Mouse (Mus musculus): Measurements from ENCODE around the gene Rhox4c. TPM values are rescaled to one million over a fixed set of nuclear protein-coding genes. Genes with fewer than 3 reads are reported as not detected.
"Not testable (repeated sequence)": the region's sequence is repeated elsewhere in the genome, so short reads cannot be mapped to it uniquely, and the experiment has no call there.

The Rhox4c gene
- total RNA-seq (2021): not detected
- long read RNA-seq, experiment 1: 0 reads
- long read RNA-seq, experiment 2: 0 reads

- DNase-seq: not testable (repeated sequence)
Observed at GRCm38 (mm10) chrX:37480037-37480436, at the start of gene Rhox4c. Gene Rhox4c (plus strand): TSS chrX:37480337.

GRCm38 (mm10) chrX:37432194-37432593, 47.9 kb upstream of the Rhox4c start, which contains the start of gene Rhox4b:
Gene Rhox4b (plus strand): TSS chrX:37432494.
- DNase-seq: not testable (repeated sequence)

- not testable (repeated sequence) for DNase-seq
Observed at GRCm38 (mm10) chrX:37453380-37453779, 26.8 kb upstream of the Rhox4c start, which contains the start of gene Rhox2c. Gene Rhox2c (plus strand): TSS chrX:37453680.

GRCm38 (mm10) chrX:37458285-37458684, 21.9 kb upstream of the Rhox4c start, which contains the start of gene Rhox3c:
Gene Rhox3c (plus strand): TSS chrX:37458585.
- not testable (repeated sequence) for DNase-seq

- not testable (repeated sequence) for DNase-seq
Observed at GRCm38 (mm10) chrX:37514059-37514458, 33.9 kb downstream of the Rhox4c start, which contains the start of gene Rhox4d. Gene Rhox4d (plus strand): TSS chrX:37514359.

- DNase-seq: not testable (repeated sequence)
Observed at GRCm38 (mm10) chrX:37530152-37530551, 50.0 kb downstream of the Rhox4c start, which contains the start of gene Rhox2e. Gene Rhox2e (plus strand): TSS chrX:37530452.

Other genes with a start within 250 kb of the Rhox4c start
- gene Rhox2a, start 235.4 kb upstream of the Rhox4c start, total RNA-seq (2021): not detected
- not detected for gene Rhox3a, start 230.4 kb upstream of the Rhox4c start, total RNA-seq (2021)
- gene Rhox4a, start 215.0 kb upstream of the Rhox4c start, total RNA-seq (2021): not detected
- not detected for gene Rhox3a2, start 100.3 kb upstream of the Rhox4c start, total RNA-seq (2021)
- not detected for gene Rhox4a2, start 89.5 kb upstream of the Rhox4c start, total RNA-seq (2021)
- not detected for gene Rhox2b, start 68.3 kb upstream of the Rhox4c start, total RNA-seq (2021)
- gene Rhox4b, start 47.8 kb upstream of the Rhox4c start, total RNA-seq (2021): not detected
- not detected for gene Rhox2c, start 26.7 kb upstream of the Rhox4c start, total RNA-seq (2021)
- not detected for gene Rhox3c, start 21.8 kb upstream of the Rhox4c start, total RNA-seq (2021)
- gene Rhox2d, start 13.1 kb downstream of the Rhox4c start, total RNA-seq (2021): not detected
- gene Rhox4d, start 34.0 kb downstream of the Rhox4c start, total RNA-seq (2021): not detected
- not detected for gene Rhox2e, start 50.1 kb downstream of the Rhox4c start, total RNA-seq (2021)
- not detected for gene Rhox3e, start 61.7 kb downstream of the Rhox4c start, total RNA-seq (2021)
- not detected for gene Rhox4e, start 77.1 kb downstream of the Rhox4c start, total RNA-seq (2021)
- gene Rhox2f, start 91.1 kb downstream of the Rhox4c start, total RNA-seq (2021): not detected
- not detected for gene Rhox3f, start 100.7 kb downstream of the Rhox4c start, total RNA-seq (2021)
- not detected for gene Rhox4f, start 127.4 kb downstream of the Rhox4c start, total RNA-seq (2021)
- not detected for gene Rhox3g, start 148.3 kb downstream of the Rhox4c start, total RNA-seq (2021)
- not detected for gene Rhox2g, start 163.1 kb downstream of the Rhox4c start, total RNA-seq (2021)
- not detected for gene Rhox4g, start 171.0 kb downstream of the Rhox4c start, total RNA-seq (2021)
- not detected for gene Rhox3h, start 188.4 kb downstream of the Rhox4c start, total RNA-seq (2021)
- under 1 TPM; 0.62 to 0.67 TPM for gene Rhox2h, start 192.9 kb downstream of the Rhox4c start, total RNA-seq (2021)